Mouse (Mus musculus) embryonic facial prominence, embryonic 10.5 days (tissue): ENCODE results near the gene Arhgap19. TPM values are rescaled to one million over a fixed set of nuclear protein-coding genes. Genes with fewer than 3 reads are reported as not detected.

ENCODE experiments used
- DNase-seq: peaks from one replicate; pipeline ENCODE4 v3.0.0-alpha.2; 2017; ENCODE audit warnings: low spot score
- H3K27ac ChIP-seq: fragments of 300-500 bp; sonication (generic); replicated peaks from 2 replicates; pipeline ENCODE4 v1.5.1; 2016; ENCODE audit warnings: mild to moderate bottlenecking
- H3K27me3 ChIP-seq: fragments of 300-500 bp; sonication (generic); replicated peaks from 2 replicates; pipeline ENCODE4 v1.6.1; 2016; ENCODE audit warnings: low read depth, mild to moderate bottlenecking; ENCODE audit not compliant: poor library complexity, severe bottlenecking
- H3K36me3 ChIP-seq: fragments of 300-500 bp; sonication (generic); replicated peaks from 2 replicates; pipeline ENCODE4 v1.6.1; 2016; ENCODE audit warnings: mild to moderate bottlenecking, moderate library complexity
- H3K4me1 ChIP-seq: fragments of 300-500 bp; sonication (generic); 2 replicates; pipeline ENCODE4 v1.6.1; 2016
- H3K4me3 ChIP-seq: fragments of 300-500 bp; sonication (generic); 2 replicates; pipeline ENCODE4 v1.5.1; 2016; ENCODE audit warnings: mild to moderate bottlenecking, moderate library complexity
- H3K9me3 ChIP-seq: fragments of 300-500 bp; sonication (generic); 2 replicates; pipeline ENCODE4 v1.6.1; 2016; ENCODE audit warnings: mild to moderate bottlenecking
- WGBS: fragments of 180-500 bp; shearing (Covaris S2); methylation state at CpG from one replicate; pipeline ENCODE4 v1.1.7; 2016; 5-methylcytosine and 5-hydroxymethylcytosine counted together
- polyA plus RNA-seq: library from polyadenylated mRNA; unstranded; fragments of >200 nt; fragmentation: Nextera tagmentation; extraction: Ambion mirVana; gene quantifications from 2 replicates; pipeline ENCODE4 v1.2.1, GENCODE M21; 2016

Gene Arhgap19
- polyA plus RNA-seq, 1 experiment from 2014 or later = 45.2 TPM

- Histone ChIP-seq H3K4me3 (no peak overlapping the region), H3K4me1 (peaks cover 6% of the 10 kb centered on the region), H3K27ac (no peak overlapping the region), H3K36me3 (no peaks in the 10 kb centered on the region), H3K27me3 (no peaks in the 10 kb centered on the region), H3K9me3 (peaks cover 7% of the 10 kb centered on the region)
- 81% methylated on average over 8 of the region's 8 CpGs for WGBS
- DNase-seq = no peak
Observed at GRCm38 (mm10) chr19:41808104-41808634, 6.3 kb upstream of the Arhgap19 start.

DNA sequence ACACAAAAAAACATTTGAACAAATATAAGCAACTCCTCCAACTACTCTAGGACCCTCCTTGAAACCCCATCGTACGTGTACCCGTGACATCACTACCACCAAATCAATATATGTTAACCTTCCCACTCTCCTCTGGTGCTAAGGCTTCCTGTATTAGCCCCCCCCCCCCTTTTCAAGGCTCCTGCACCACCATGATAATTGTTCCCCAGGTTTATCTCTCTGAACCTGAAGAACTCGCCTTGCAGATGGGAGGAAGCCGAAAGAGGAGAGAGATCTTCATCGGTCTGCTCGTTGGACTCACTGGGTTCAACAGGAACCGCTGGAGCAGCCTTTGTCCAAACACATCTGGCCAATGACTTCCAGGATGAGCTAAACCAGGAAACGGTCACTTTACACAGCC lies 5.7 kb upstream of the Arhgap19 start:
- WGBS = 91% methylated on average over 9 of the region's 9 CpGs
- Histone ChIP-seq H3K27me3 (no peaks in the 10 kb centered on the region), H3K4me1 (peaks cover 6% of the 10 kb centered on the region), H3K9me3 (peaks cover 7% of the 10 kb centered on the region), H3K36me3 (no peaks in the 10 kb centered on the region), H3K4me3 (no peak overlapping the region), H3K27ac (no peak overlapping the region)
- no peak for DNase-seq

- 83% methylated on average over 4 of the region's 4 CpGs for WGBS
- DNase-seq = no peak
Observed at GRCm38 (mm10) chr19:41805831-41806230, 4.0 kb upstream of the Arhgap19 start.

GRCm38 (mm10) chr19:41803322-41803721 lies 1.5 kb upstream of the Arhgap19 start:
- Histone ChIP-seq H3K4me3 (no peak overlapping the region), H3K27me3 (no peaks in the 10 kb centered on the region), H3K27ac (no peak overlapping the region), H3K36me3 (no peaks in the 10 kb centered on the region), H3K9me3 (peaks cover 7% of the 10 kb centered on the region), H3K4me1 (peaks cover 21% of the 10 kb centered on the region)
- WGBS = 42% methylated on average over 7 of the region's 7 CpGs
- DNase-seq = peak; percentile 27

More at GRCm38 (mm10) chr19:41805831-41806230, 4.0 kb upstream of the Arhgap19 start:
- no peaks in the 10 kb centered on the region for H3K36me3 ChIP-seq
- H3K9me3 ChIP-seq = peaks cover 7% of the 10 kb centered on the region
- H3K27ac ChIP-seq = no peak overlapping the region
- H3K4me1 ChIP-seq = peaks cover 13% of the 10 kb centered on the region
- H3K27me3 ChIP-seq = no peaks in the 10 kb centered on the region
- H3K4me3 ChIP-seq = no peak overlapping the region

DNA sequence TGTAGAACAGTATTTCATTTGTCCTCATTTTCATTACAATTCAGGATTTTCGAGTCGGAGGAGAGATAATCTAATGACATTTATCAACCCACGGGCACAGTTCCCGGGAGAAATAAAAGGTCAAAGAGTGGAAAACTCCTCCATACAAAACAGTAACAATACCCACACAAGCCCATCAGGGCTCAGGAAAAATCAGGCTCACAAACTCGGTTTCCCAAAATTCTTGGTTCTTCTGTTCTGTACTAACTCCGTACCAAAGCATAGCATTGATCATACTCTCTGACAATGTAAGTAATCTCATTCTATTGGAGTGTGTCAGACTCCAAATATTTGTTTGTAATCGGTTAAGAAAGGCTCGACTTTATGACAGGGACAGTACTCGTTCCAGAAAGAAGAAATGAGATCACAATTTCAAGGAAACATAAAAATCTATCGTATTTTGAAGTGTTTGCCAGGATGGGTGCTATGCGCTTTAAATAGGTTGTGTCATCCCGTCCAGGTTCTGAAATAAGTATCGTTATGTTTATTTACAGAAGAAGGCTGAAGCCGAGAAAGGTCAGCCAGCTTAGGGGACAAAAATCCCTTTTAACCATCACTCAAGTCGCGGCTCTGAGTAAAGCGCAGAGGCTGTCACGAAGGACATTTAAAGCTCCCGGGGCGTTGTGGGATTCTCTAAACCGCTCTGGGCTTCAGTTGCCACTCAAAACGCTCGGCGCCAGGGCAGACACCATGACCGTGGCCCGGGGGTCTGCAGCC lies 683 bp downstream of the Arhgap19 start:
- DNase-seq = no peak
- Histone ChIP-seq H3K4me1 (peaks cover 33% of the 10 kb centered on the region), H3K27ac (peak overlapping the region; percentile 95), H3K27me3 (no peaks in the 10 kb centered on the region), H3K36me3 (no peaks in the 10 kb centered on the region; the same call in 1 of the 2 replicates), H3K4me3 (peak overlapping the region; percentile 87), H3K9me3 (peaks cover 7% of the 10 kb centered on the region)
- WGBS = 9% methylated on average over 26 of the region's 26 CpGs

DNA sequence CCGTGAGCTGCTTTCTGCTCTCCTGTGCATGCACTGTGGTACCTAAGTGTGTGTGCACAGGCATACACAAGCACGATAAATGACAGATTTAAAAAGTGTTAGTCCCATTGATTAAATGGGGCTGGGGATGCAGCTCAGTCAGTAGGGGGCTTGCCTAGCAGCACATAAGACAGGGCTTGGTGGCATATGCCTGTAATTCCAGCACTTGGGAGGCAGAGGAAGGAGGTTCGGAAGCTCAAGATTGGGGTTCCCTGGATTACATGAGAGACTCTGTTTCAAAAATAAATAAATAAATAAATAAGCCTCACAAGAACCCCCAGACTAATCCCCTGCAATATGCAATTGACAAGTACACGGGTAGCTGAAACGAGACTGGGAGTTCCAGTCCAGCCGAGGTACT lies 1.4 kb downstream of the Arhgap19 start:
- Histone ChIP-seq H3K4me3 (peak overlapping the region; percentile 87), H3K36me3 (no peaks in the 10 kb centered on the region; the same call in 1 of the 2 replicates), H3K27ac (no peak overlapping the region), H3K9me3 (no peaks in the 10 kb centered on the region), H3K4me1 (peaks cover 35% of the 10 kb centered on the region), H3K27me3 (no peaks in the 10 kb centered on the region)
- DNase-seq = no peak
- WGBS = 57% methylated on average over 6 of the region's 6 CpGs

DNA sequence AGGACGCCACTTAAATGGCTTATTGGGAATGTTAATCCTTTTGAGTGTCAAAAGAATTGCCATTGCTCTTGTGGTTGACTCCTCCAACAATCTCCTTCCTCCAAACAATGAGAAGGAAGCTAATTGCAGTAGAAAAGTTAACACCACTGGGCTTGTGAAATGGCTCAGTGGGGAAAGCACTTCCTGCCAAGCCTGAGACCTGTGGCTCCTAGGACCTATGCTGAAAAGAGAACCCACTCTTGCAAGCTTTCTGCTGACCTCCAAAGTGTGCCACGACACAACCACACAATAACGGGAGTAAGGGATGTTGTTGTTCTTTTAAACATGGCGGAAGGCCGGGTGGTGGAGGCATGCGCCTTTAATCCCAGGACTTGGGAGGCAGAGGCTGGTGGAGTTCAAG lies 4.3 kb downstream of the Arhgap19 start:
- no peaks in the 10 kb centered on the region for H3K27me3 ChIP-seq
- peaks cover 35% of the 10 kb centered on the region for H3K4me1 ChIP-seq
- WGBS = 89% methylated on average over 6 of the region's 6 CpGs
- H3K4me3 ChIP-seq = no peak overlapping the region
- no peak for DNase-seq
- H3K27ac ChIP-seq = no peak overlapping the region
- no peaks in the 10 kb centered on the region; the same call in 1 of the 2 replicates for H3K36me3 ChIP-seq
- H3K9me3 ChIP-seq = no peaks in the 10 kb centered on the region

DNA sequence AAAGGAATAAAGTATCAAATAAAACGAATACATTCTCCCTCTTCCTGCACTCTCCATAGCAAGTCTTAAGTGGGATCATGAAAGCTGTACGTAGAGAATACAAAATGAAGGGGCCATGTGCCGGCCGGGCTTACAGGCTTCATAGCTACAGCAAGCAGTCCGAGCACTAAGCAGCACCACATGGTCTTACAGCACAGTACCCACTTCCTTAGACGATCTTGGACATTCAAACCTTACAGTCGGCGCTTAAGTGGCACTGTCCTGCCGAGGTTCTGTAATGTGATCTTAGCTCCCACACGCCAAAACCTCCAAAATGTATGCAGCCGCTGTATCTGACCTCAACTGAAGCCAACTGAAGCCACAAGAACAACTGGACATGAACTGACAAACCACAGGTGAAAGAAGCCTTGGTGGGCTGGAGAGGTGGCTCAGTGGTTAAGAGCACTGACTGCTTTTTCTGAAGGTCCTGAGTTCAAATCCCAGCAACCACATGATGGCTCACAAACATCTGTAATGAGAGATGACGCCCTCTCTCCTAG lies 5.0 kb downstream of the Arhgap19 start:
- 81% methylated on average over 12 of the region's 12 CpGs for WGBS
- H3K4me1 ChIP-seq = peaks cover 31% of the 10 kb centered on the region
- no peak overlapping the region for H3K27ac ChIP-seq

DNA sequence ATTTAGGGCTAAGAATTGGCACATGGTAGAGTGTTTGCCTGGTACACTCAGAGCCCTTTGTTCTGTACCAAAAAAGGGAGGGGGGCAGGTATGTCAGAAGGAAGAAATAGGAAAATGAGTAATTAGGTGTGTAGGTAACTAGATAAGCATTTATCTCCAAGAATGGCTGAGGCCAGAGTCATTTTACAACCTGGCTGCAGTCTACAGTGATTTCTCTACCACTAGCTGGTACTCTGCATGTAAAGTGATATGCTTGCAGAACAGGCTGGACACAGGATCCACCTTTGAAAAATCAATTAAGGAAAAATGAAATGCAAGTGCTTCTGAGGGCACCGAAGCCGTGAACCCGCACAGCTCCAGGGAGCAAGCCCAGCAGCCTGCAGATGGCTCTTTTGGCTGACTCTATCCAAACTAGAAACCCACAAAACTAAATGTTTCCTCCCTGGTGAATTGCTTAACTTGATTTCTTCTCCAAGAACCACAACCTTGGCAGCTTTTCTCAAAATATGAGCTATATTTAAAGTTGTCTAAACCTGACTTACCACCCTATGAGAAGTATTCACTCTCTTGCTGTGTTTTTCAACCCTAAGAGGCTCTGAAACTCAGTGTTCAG lies 5.6 kb downstream of the Arhgap19 start:
- peaks cover 31% of the 10 kb centered on the region for H3K4me1 ChIP-seq
- H3K4me3 ChIP-seq = no peak overlapping the region
- H3K36me3 ChIP-seq = peaks cover 5% of the 10 kb centered on the region
- 80% methylated on average over 3 of the region's 3 CpGs for WGBS
- DNase-seq = no peak
- H3K9me3 ChIP-seq = no peaks in the 10 kb centered on the region
- no peaks in the 10 kb centered on the region for H3K27me3 ChIP-seq
- H3K27ac ChIP-seq = peak overlapping the region; percentile 24; the same call in 1 of the 2 replicates

More for the DNA sequence above, 5.0 kb downstream of the Arhgap19 start:
- Histone ChIP-seq H3K36me3 (no peaks in the 10 kb centered on the region; the same call in 1 of the 2 replicates), H3K9me3 (no peaks in the 10 kb centered on the region), H3K27me3 (no peaks in the 10 kb centered on the region), H3K4me3 (no peak overlapping the region)
- no peak for DNase-seq

DNA sequence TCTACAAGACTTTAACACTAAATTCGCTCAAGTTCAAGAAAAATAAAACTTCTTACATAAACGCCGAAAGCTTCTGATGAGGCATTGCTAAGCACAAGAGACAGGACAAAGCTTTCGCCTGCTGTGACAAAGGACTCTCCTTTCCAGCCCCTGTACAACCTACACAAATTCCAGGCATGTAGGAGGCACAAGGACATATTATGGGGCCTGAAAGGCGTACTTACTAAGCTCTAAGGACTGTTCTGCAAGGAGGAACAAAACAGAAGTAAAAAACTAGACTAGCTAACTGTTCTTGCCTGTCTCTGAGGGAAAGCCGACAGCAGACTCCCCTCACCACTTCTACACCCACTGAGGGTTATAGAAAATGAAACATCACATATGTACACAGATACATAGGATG lies 6.9 kb downstream of the Arhgap19 start:
- Histone ChIP-seq H3K4me1 (peaks cover 19% of the 10 kb centered on the region), H3K36me3 (peaks cover 15% of the 10 kb centered on the region), H3K27me3 (no peaks in the 10 kb centered on the region), H3K9me3 (no peaks in the 10 kb centered on the region), H3K4me3 (no peak overlapping the region), H3K27ac (peak overlapping the region; percentile 41; the same call in 1 of the 2 replicates)
- 80% methylated on average over 6 of the region's 6 CpGs for WGBS
- no peak for DNase-seq

DNA sequence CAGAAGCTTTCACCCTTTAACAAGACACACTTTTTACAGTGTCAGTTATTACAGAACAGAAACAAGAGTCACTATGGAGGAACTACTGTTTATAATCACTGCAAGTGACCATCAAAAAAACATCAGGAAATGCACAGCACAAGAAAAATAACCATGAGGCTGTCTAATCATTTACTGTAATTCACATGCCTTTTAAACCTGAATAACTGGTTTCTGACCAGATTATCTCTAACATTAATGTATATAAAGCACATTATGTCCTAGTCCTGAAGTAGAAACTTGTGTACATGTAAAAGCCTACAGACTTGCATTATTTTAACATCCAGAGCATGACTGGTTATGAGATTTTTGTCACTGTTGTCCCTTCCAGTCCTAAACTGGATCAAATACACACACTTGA lies 7.8 kb downstream of the Arhgap19 start:
- no peaks in the 10 kb centered on the region for H3K27me3 ChIP-seq
- H3K4me1 ChIP-seq = peaks cover 17% of the 10 kb centered on the region; the same call in 1 of the 2 replicates
- H3K36me3 ChIP-seq = peaks cover 23% of the 10 kb centered on the region
- no peaks in the 10 kb centered on the region for H3K9me3 ChIP-seq
- H3K27ac ChIP-seq = no peak overlapping the region
- DNase-seq = no peak
- no peak overlapping the region for H3K4me3 ChIP-seq

GRCm38 (mm10) chr19:41792934-41793486 lies 8.8 kb downstream of the Arhgap19 start:
- peaks cover 29% of the 10 kb centered on the region for H3K36me3 ChIP-seq
- H3K27ac ChIP-seq = no peak overlapping the region
- no peaks in the 10 kb centered on the region for H3K9me3 ChIP-seq
- WGBS = 83% methylated on average over 1 of the region's 1 CpGs
- H3K4me1 ChIP-seq = peaks cover 17% of the 10 kb centered on the region; the same call in 1 of the 2 replicates
- H3K27me3 ChIP-seq = no peaks in the 10 kb centered on the region
- H3K4me3 ChIP-seq = no peak overlapping the region
- no peak for DNase-seq
